Mouse (Mus musculus) stomach, adult 2 months (tissue): ENCODE results near the gene Nup205. TPM values are rescaled to one million over a fixed set of nuclear protein-coding genes. Genes with fewer than 3 reads are reported as not detected.

Experiments
- polyA plus RNA-seq: library from polyadenylated mRNA; depleted of rRNA; stranded (reverse); fragments of >200 nt; gene quantifications from 2 replicates; pipeline ENCODE4 v1.2.3, GENCODE M21; 2012; rRNA removed

Nup205 gene
- 3.3 and 4.0 TPM in 2 replicates for polyA plus RNA-seq

DNA sequence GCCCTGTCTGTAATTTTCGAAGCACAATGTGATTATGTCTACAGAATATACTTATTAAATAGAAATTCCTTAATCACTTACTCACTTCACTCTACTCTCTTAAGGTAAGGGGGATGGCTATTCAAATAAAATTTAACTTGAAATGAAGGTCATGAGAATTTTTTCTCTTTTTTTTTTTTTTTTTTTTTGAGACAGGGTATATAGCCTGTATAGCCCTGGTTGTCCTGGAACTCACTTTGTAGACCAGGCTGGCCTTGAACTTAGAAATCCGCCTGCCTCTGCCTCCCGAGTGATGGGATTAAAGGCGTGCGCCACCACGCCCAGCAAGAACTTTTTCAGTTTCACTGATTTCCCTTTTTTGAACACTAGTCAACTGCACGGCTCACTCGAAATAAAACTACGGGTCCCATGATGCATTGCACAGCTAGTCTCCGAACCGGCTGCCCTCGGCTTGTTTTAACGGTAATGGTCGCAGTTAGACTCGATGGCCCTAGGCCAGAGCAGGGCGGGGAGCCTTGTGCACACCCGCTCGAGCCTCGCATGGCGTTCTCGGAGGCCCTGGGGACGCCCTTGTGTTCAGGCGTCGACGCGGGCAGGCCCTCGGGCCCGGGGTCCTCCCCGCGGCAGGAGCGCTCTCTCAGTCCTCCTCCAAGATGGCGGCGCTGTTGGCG lies at the start of gene Nup205:
Gene Nup205, plus strand, starts transcription at position 443 of the 671 bp plus-strand sequence.

GRCm38 (mm10) chr6:35133579-35134488 lies 43.4 kb upstream of the Nup205 start, which contains the start of gene Cnot4:
Gene Cnot4 (minus strand): TSS chr6:35133724.

Other genes starting within 250 kb of the Nup205 start
- gene Slc23a4, start 189.0 kb upstream of the Nup205 start, polyA plus RNA-seq = 1.1 and 3.4 TPM in 2 replicates
- 1.6 and 2.3 TPM in 2 replicates for gene Cnot4, start 43.7 kb upstream of the Nup205 start, polyA plus RNA-seq
- gene Slc13a4, start 130.7 kb downstream of the Nup205 start, polyA plus RNA-seq = 0.04 and 0.14 TPM in 2 replicates
- gene Fam180a, start 148.7 kb downstream of the Nup205 start, polyA plus RNA-seq = not detected in 2 replicates